Mouse (Mus musculus) C2C12 (cell line): ENCODE measurements around the gene Cdc14a.

Experiments used
- CEBPB ChIP-seq: IDR thresholded peaks from one replicate; pipeline ENCODE4 v1.6.1; 2011; ENCODE audit warnings: low read depth, mild to moderate bottlenecking, control low read depth, moderate library complexity
- CTCF ChIP-seq: IDR thresholded peaks from one replicate; pipeline ENCODE4 v1.5.1; 2011; ENCODE audit not compliant: control insufficient read depth, insufficient read depth, insufficient read length
- FOSL1 ChIP-seq: IDR thresholded peaks from one replicate; pipeline ENCODE4 v1.8.0; 2011; ENCODE audit warnings: mild to moderate bottlenecking, low read length; ENCODE audit not compliant: poor library complexity, insufficient read depth, severe bottlenecking
- MAX ChIP-seq: IDR thresholded peaks from one replicate; pipeline ENCODE4 v1.6.1; 2011; ENCODE audit warnings: mild to moderate bottlenecking, control low read depth
- MYOG ChIP-seq: IDR thresholded peaks from one replicate; pipeline ENCODE4 v1.6.1; 2011; ENCODE audit not compliant: control insufficient read depth, insufficient read length; ENCODE audit errors: extremely low read depth
- USF1 ChIP-seq: IDR thresholded peaks from one replicate; pipeline ENCODE4 v1.6.1; 2011; ENCODE audit warnings: low read depth, mild to moderate bottlenecking, control low read depth, moderate library complexity

- TF ChIP-seq CTCF, result no peak
- TF ChIP-seq CEBPB, result no peak
- no peak for TF ChIP-seq FOSL1
- TF ChIP-seq MYOG, result no peak
- no peak for TF ChIP-seq MAX
- no peak for TF ChIP-seq USF1
These were observed 36.9 kb downstream of the Cdc14a start for GRCm38 (mm10) chr3:116386886-116387285.
